Mouse (Mus musculus): ENCODE results near the gene Srpx2.

DNA sequence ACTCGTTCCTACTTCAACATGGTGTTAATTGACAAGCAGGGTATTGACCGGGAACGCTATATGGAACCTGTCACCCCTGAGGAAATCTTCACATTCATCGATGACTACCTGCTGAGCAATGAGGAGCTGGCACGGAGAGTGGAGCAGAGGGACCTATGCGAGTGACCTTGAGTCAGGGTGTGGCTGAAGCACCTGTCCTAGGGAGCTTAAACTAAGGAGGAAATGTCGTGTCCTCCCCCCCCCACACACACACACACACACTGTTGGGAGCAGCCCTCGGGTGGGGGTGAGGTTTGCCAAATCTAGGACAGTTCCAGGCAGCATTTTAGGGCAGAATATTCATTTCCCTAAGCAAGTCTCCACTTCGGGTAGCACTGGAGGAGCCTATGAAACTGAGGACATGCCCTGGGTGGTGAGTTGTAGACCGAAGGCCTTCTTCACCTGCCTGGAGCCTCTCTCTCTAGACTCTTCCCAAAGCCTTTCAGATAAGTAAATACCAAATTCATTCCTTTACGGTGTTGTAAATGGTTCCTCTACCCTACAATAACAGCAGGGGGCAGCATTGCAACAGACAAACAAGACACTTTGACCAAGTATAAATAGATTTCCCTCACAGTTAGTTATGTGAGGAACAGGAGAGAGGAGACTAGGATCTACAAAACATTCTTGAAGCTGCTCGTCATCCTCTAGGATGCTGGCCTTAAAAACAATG is 23.2 kb downstream of the Srpx2 start:
- TF ChIP-seq POLR2A (IDR thresholded peaks at IDR 0.05; ENCODE audit: borderline replicate concordance, insufficient read depth, low read length): no peak
- TF ChIP-seq CTCF (IDR thresholded peaks at IDR 0.05; ENCODE audit: borderline replicate concordance, insufficient read depth, low read depth, low read length): no peak
